Mouse (Mus musculus): ENCODE data around the gene Ndufb2.

DNA sequence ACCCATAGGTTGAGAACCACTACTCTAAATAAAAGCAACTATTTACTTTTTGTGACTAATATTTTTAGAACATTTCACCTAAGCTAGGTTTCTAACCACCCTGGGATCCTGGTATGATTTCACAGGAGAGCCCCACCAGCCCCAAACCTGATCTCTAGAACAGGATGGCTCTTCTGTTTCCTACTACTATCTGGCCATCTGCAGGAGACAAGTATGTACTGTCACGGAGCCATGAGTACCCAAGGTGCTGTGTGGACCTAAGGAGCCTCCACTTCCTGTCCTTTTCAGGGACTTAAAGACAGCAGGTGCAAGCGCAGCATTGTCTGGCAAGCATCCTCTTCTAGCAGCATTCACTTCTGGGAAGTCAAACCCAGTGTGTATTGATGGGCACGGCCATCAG, 9.5 kb downstream of the Ndufb2 start:
- TF ChIP-seq ZC3H11A (IDR thresholded peaks at IDR 0.05; ENCODE audit: borderline replicate concordance, low read depth, low read length) = no peak
- TF ChIP-seq ZNF384 (IDR thresholded peaks at IDR 0.05; ENCODE audit: low read depth, low read length) = no peak
